Mouse (Mus musculus) cerebellum, adult 2 months (tissue): Measurements from ENCODE around the gene Cacng7.

Experiments
- CTCF ChIP-seq: fragments of 200-500 bp; IDR thresholded peaks from 2 replicates; pipeline ENCODE4 v1.5.1; 2011; ENCODE audit warnings: low read depth, mild to moderate bottlenecking, control low read depth, low read length, moderate library complexity, borderline replicate concordance; ENCODE audit not compliant: insufficient read depth
- POLR2A ChIP-seq: fragments of 200-500 bp; IDR thresholded peaks from 2 replicates; pipeline ENCODE4 v1.6.1; 2011; ENCODE audit warnings: low read length, control low read depth, borderline replicate concordance; ENCODE audit not compliant: insufficient read depth

- TF ChIP-seq POLR2A = no peak
- TF ChIP-seq CTCF = no peak
Measured at GRCm38 (mm10) chr7:3306400-3306799, 26.4 kb upstream of the Cacng7 start.
